Mouse (Mus musculus): ENCODE measurements around the gene Zfyve9.

DNA sequence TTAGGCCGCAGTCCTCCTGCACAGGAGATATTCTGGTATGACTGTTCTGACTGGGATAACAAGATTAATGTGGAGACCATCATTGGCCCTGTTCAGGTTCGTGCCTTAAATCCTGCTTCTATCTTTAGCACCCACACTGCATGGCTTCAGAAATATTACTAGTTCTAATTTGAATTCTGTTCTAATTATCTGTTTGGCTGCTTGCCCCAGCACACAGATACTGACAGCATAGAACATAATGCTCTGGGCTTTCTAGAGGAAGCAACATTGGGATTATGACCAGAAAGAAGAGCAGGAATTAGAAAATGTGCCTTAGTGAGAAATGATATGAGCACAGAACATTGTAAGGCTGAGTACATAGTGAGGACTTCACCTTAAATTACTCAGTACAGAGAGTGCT, 187.2 kb downstream of the Zfyve9 start:
- TF ChIP-seq CTCF (IDR thresholded peaks at IDR 0.05; ENCODE audit: control insufficient read depth, insufficient read depth, insufficient replicate concordance, low read depth, low read length) (no peak), POLR2A (IDR thresholded peaks at IDR 0.05; ENCODE audit: control insufficient read depth, low read depth, low read length) (no peak)
